ENCODE assay signal across 24 mouse cellular contexts in the genomic region with DNA sequence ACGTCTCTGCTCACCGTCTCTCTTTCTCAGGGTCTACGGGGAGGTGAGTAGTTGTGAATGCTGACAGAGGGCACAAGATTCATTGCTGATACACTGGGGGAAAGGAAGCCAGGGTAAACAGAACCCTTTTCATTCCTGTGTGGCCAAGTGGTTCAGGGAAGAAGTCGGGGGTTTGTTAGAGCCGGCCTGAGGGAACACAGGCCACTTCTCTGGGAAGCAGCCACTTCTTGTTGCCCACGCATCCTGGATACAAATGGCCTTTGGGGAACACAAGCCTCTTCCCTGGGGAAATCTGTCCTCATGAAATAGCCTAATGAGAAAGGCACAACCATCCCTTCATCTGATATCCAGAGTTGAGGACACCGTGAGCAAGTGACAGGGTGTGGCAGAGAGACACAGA.
"Had no signal": no experiment of that assay in that cellular context is flagged by ENCODE, and none has a peak within 500 bp of the region (broad histone marks: within the 10 kb centered on the region; RNA-seq: fewer than 3 reads in every experiment).

No protein-coding gene starts in this region.

- H3K4me3 ChIP-seq: gastrocnemius, adult 2 months; heart, adult 2 months; heart, embryonic 10.5 days; heart, embryonic 12.5 days; hindbrain, embryonic 12.5 days; intestine, embryonic 15.5 days; layer of hippocampus, adult 2 months; left cerebral cortex, adult 2 months; limb, embryonic 10.5 days; limb, embryonic 12.5 days; liver, embryonic 13.5 days had no signal

- H3K27ac ChIP-seq: gastrocnemius, adult 2 months; heart, adult 2 months; heart, embryonic 10.5 days; hindbrain, embryonic 12.5 days; intestine, embryonic 15.5 days; layer of hippocampus, adult 2 months; left cerebral cortex, adult 2 months; limb, embryonic 10.5 days; limb, embryonic 12.5 days; liver, embryonic 13.5 days had no signal

- H3K4me2 ChIP-seq: heart, embryonic 12.5 days; hindbrain, embryonic 12.5 days; intestine, embryonic 15.5 days; limb, embryonic 12.5 days; liver, embryonic 11.5 days; liver, embryonic 13.5 days had no signal

- DNase-seq: gastrocnemius, adult 2 months; gastrocnemius, postnatal 10 days; gastrocnemius, postnatal 25 days; heart, adult 2 months; heart, postnatal 10 days; heart, postnatal 4 days; kidney, adult 18-20 months; kidney, adult 8-10 months; kidney, postnatal 10 days; kidney, postnatal 25 days; kidney, postnatal 4 days; liver; liver, embryonic 13.5 days had no signal

- H3K4me1 ChIP-seq: heart, embryonic 10.5 days; heart, embryonic 12.5 days; hindbrain, embryonic 12.5 days; intestine, embryonic 15.5 days; liver, embryonic 13.5 days had no signal

- H3K36me3 ChIP-seq: heart, embryonic 10.5 days; heart, embryonic 12.5 days; hindbrain, embryonic 12.5 days; intestine, embryonic 15.5 days; limb, embryonic 10.5 days; limb, embryonic 12.5 days; liver, embryonic 13.5 days had no signal

- H3K9me3 ChIP-seq: heart, embryonic 10.5 days; hindbrain, embryonic 12.5 days; intestine, embryonic 15.5 days; limb, embryonic 10.5 days; limb, embryonic 12.5 days had no signal

- H3K27me3 ChIP-seq: heart, embryonic 12.5 days; hindbrain, embryonic 12.5 days; intestine, embryonic 15.5 days; limb, embryonic 12.5 days; liver, embryonic 13.5 days had no signal

- ATAC-seq: inflammation-experienced regulatory T-cells, adult 6 months; intestine, embryonic 15.5 days; intestine, postnatal 0 days had no signal

- H3K9ac ChIP-seq: heart, embryonic 12.5 days; hindbrain, embryonic 12.5 days; intestine, embryonic 15.5 days; limb, embryonic 12.5 days; liver, embryonic 13.5 days had no signal
